Mouse (Mus musculus): Measurements from ENCODE around the gene 4930558C23Rik.
A peak's percentile ranks its signal among the peaks of the same experiment; 100 is the strongest.
"Not testable (repeated sequence)": the region's sequence is repeated elsewhere in the genome, so short reads cannot be mapped to it uniquely, and the experiment has no call there.

4930558C23Rik gene

DNA sequence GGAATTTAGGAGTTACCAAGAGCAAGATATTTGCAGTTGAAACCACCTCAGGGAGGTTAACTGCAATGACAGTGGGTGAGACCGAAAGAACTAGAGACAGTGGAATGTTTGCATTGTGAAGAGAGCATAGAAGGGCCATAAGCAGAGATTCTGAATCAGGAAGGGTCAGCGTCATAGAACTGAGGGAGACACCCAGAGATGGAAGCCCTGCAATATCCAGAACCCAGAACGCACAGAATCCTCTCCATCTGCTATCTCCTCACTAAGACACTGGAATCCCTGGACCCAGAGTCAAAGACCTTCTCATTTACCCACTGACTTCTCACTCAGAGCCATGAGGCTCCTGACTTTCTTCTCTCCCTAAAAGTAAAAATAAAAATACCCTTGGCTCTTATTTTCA is at the start of gene 4930558C23Rik:
TSS of gene 4930558C23Rik (minus strand) at position 101 of the 400 bp plus-strand sequence.
- DNase-seq (ENCODE audit: low read depth, low spot score), result no peak

DNA sequence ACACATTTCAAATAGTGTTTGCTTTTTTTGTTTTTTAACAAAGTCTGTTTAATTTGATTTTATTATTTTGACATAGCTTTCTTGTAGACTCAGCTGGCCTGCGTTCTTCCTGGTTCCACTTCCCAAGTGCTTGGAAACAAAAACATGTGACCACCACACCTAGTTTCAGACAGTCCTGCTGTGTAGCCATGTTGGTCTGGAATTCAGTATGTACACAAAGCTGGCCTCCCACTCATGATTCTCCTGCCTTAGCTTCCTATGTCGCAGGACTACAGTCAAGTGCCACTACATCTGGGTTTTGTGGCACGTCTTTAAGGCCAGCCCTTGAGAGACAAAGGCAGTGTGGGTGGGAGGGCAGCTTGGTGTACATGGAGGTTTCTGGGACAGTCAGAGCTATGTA is 48.3 kb upstream of the 4930558C23Rik start:
- no peak for DNase-seq (ENCODE audit: low read depth, low spot score)

DNA sequence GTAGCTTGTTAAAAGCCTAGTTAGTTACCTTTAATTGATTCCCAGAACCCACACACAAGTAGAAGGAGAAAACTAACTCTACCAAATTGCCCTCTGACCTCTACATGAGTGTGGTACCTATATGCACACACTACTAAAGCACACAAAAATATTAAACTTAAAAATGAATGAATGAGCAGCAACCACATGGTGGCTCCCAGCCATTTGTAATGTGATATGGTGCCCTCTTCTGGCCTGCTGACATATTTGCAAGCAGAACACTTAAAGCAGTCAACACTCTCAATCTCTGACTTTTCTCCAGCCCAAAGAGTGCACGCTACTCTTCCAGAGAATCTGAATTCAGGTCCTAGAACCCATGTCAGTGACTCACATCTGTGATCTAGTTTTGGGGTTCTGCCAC is 47.8 kb upstream of the 4930558C23Rik start:
- DNase-seq (ENCODE audit: low read depth, low spot score), result no peak

DNA sequence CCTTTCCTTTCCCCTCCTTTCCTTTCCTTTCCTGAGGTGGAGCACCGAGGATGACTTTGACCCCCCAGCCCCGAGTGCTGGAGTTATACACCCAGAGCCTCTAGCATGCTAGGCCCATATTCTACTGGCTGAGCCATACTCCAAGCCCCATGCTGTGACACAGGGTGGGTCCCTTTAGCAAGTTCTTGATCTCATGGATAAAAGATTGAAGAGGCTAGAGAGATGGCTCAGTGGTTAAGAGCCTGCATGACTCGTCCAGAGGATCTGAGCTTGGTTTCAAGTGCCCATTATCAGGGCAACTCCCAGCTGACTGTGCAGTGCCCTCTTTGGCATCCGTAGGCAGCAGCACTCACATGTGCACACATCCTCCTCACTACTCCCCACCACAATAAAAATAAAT is 42.7 kb upstream of the 4930558C23Rik start:
- DNase-seq (ENCODE audit: low read depth, low spot score), result no peak

DNA sequence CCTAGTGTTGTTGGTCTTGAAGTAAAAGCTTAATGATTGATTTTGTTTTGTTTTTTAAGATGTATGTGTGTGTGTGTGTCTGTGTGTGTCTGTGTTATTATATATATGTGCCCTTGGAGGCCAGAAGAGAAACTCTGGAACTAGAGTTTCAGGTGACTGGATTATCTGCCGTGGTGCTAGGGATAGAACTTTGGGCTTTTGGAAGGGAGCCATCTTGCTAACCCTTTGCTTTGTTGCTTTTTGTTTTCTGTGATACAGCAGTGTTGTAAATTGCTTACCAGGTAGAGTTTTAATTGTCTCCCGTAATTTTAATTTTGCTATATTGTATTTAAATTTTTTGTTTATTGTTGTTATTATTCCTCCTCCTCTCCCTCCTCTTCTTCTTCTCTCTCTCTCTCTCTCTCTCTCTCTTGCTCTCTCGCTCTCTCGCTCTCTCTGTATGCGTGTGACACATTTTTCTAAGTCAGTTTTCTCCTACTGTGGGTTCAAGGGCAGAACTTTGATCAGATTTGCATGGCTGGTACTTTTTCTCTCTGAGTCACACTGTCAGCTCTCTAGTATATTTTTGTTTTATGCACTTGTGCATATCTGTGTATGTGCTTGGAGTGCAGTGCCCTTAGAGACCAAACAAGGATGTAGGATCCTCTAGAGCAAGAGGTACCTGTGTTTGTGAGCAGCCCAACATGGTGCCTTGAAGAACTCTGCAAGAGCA is 39.9 kb upstream of the 4930558C23Rik start:
- DNase-seq (ENCODE audit: low read depth, low spot score), result no peak

DNA sequence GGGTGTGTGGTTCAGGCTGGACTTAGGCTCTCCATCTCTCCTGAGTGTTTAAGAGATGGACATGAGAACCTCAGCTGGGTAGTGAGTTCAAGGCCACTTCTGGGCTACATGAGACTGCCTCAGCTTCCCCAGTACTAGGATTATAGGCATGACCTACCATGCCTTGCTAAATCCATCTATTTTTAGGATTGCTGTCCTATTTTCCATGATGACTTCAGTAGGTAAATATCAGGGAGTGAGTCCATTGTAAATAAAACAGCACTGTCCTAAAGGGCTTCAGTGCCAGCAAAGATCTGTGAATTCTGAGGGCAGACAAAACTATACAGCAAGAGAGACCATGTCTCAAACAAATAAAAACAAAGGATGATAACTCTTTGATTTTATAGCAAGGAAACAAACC is 37.0 kb upstream of the 4930558C23Rik start:
- DNase-seq (ENCODE audit: low read depth, low spot score), result no peak

DNA sequence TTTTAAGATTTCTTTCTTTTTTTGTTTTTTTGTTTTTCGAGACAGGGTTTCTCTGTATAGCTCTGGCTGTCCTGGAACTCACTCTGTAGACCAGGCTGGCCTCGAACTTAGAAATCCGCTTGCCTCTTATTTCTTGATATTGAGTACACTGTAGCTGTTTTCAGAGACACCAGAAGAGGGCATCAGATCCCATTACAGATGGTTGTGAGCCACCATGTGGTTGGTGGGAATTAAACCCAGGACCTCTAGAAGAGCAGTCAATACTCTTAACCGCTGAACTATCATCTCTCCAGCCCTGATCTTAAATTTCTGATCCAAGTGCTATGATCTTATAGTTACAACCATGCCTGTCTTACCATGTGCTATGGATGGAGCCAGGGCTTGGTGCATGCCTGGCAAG is 36.0 kb upstream of the 4930558C23Rik start:
- DNase-seq (ENCODE audit: low read depth, low spot score), result not testable (repeated sequence)

DNA sequence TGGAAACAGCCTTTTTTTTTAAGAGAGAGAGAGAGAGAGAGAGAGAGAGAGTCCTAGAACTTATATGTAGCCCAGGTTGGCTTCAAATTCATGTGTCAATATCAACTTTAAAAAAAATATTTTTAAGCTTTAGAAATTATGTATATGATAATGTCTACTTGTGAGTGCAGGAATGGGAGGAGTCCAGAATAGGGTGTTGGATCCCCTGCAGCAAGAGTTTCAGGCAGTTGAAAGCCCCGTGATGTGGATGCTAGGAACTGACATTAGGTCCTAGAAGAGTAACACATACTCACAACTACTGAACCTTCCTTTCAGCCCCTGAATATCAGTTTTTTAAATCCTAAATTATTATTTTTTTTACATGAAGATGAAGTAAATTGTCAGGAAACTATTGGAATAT is 32.9 kb upstream of the 4930558C23Rik start:
- DNase-seq (ENCODE audit: low read depth, low spot score), result no peak

DNA sequence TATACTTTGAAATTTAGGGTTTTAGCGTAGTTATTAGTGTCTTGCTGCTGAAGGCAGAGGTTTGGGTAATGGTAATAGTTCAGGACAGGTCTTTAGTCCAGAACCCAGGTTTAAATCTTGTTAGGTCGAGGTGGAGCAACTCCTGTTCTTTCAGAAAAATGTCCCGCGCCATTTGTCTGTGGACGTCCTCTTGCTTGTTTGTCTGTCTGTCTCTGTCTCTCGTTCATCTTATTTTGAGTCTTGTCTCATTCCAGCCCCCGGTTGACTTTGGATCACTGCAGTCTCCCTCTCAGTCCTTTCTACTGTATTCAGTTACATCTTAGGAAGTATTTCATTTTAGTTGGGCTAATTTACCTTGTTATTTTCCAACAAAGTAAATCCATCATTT is 32.3 kb upstream of the 4930558C23Rik start:
- DNase-seq (ENCODE audit: low read depth, low spot score), result no peak

DNA sequence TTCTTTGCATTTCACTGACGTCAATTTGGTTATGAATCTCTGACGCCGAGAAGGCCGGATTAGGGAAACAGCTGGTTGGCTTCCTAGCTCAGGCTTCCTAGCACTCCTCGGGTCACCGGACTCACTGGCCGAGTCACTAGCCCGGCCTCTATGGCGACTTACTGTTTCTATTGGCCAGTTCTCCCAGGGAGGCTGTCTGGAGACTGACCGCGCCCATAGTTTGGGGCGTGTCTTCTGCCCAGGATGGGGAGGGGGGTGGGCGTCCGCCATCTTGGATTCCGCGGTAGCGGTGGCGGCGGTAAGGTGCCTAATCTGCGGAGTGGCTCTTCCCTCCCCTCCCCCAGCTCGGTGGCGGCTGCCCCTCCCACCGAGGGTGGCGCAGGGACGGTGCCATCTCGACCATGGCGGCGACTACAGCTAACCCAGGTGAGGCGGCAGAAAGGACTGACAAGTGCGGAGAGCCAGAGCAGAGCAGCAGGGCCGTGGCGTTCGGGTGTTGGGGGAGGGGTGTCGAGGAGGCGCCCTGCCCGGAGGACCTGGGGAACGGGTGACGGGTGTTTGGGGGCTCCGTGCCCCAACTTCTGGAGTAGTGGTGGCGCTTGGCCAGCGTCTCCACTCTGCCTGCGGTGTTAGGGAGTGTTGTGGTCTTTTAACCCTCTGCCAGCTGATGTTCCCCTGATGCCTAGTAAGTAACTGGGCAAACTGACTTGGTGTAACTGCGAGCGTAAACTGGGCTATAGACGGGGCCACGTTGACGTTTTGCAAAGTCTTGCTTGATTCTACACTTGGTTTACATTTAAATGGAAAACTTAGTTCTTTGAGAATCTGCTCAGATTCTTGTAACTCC is 31.7 kb upstream of the 4930558C23Rik start, which contains the start of gene Arnt:
TSS of gene Arnt (plus strand) at position 253 of the 847 bp plus-strand sequence.
- peak; percentile 93 for DNase-seq (ENCODE audit: low read depth, low spot score)

DNA sequence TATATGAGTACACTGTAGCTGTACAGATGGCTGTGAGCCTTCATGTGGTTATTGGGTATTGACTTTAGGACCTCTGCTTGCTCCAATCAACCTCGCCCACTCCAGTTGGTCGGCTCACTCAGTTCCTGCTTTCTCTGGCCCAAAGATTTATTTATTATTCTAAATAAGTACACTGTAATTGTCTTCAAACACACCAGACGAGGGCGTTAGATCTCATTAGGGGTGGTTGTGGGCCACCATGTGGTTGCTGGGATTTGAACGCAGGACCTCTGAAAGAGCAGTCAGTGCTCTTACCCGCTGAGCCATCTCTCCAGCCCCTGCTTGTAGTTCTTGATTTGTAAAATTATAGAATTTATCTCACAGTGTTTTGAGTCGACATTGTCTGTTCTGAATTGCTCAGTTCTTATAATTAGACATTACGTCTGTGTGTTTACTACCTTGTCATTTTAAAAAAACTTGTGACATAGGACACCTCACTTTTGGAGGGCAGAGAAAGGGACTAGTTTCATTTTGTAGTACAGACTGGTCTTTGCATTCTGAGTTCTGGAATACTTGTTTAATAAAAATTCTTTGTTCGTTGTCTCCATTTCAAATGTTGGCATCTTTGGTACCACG is 30.8 kb upstream of the 4930558C23Rik start:
- no peak for DNase-seq (ENCODE audit: low read depth, low spot score)

DNA sequence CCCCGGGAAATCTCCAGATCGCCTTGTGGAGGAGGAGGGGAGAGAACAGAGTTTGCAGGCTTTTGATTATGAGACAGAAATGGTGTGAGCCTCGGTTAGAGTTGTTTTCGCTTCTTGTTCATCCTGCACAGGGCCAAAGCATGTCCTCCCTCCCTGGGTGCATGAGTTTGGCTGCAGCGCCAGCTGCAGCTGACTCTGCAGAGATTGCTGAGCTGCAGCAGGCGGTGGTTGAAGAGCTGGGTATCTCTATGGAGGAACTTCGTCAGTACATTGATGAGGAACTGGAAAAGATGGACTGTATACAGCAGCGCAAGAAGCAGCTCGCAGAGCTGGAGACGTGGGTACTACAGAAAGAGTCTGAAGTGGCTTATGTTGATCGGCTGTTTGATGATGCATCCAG is 25.8 kb upstream of the 4930558C23Rik start:
- not testable (repeated sequence) for DNase-seq (ENCODE audit: low read depth, low spot score)

DNA sequence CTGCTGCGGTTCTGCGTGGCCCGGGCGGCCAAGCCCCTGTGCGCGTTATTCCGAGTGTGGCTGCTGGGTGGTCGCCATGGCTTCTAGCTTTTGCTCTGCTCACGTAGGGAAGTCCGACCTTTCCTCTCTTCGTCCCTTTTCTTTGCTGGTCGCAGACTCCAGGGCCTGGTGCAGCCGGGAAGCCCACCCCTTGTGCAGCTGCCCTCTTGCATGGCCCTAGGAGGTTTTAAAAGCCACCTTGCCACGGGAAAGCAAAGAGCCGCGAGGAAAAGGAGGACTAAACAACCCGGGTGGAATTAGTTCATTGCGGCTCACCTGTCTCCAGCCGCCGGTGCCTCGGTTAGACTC is 25.2 kb upstream of the 4930558C23Rik start:
- not testable (repeated sequence) for DNase-seq (ENCODE audit: low read depth, low spot score)

DNA sequence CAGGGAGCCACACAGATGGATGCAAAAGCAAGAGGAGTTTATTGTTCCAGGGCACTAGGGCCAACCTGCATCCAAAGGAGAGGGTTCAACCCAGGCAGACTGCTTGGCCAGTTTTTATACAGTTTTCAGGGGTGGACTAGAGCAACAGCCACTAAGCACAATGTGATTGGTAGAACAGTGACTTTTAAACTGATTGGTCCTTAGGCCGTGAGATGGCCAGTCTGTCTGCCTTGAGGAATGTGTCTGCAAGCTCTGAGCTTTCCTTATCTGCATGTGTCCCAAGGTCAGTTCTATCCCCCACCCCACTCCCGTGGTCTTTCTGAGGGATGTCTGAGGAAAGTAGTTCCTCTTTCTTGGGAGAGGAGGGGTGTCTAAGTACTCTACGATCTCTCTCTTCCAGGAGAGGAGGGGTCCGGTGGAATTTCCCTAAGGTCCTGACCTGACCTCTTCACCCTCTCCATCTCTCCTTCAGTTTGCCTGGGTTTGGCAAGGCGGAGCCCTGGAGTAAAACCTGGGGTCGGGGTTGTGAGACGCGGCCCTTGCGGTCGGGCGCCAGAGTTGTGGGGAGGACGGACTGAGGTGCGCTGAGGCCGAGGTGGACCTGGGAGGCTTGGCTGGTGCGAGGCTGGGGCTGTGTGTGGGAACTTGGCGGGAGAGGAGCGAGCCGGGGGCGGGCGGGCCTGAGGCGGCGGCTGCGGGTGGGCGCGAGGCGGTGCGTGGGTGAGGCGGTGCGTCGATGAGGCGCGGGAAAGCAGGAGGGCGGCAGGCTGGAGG is 24.7 kb upstream of the 4930558C23Rik start:
- not testable (repeated sequence) for DNase-seq (ENCODE audit: low read depth, low spot score)

DNA sequence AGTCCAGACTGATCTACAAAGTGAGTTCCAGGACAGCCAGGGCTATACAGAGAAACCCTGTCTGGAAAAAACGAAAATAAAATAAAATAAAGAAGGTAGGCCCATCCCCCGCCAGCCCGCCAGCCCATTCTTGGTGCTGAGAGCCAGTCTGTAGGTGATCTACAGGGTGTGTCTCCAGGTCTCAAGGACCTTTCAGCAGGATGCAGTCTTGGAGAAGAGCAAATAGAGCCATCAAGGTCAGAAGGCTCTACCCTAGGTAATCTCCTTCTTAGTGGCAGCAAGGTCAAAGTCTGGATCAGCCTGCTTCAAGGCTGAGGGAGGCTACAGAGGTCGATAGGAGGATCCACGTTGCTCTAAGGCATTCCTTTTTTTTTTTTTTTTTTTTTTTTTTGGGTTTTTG is 23.8 kb upstream of the 4930558C23Rik start:
- DNase-seq (ENCODE audit: low read depth, low spot score), result not testable (repeated sequence)

DNA sequence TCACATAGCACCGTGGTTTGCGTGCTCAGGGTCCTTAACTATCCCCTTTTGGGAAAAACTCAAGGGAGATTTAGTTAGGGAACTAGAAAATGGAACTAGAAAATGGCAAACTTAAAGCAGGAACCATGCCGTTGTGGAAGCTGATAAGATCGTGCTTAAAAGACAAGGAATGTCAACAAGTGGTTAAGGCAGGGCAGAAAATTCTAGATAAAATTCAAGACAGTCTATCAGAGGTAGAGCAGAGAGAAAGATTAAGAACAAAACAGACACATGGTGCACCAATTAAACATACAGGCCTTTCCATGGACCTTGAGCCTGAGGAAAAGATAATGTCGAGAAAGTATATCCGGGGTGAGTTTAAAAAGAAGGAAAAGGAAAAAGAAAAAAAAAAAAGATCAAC is 15.2 kb upstream of the 4930558C23Rik start:
- DNase-seq (ENCODE audit: low read depth, low spot score), result no peak

DNA sequence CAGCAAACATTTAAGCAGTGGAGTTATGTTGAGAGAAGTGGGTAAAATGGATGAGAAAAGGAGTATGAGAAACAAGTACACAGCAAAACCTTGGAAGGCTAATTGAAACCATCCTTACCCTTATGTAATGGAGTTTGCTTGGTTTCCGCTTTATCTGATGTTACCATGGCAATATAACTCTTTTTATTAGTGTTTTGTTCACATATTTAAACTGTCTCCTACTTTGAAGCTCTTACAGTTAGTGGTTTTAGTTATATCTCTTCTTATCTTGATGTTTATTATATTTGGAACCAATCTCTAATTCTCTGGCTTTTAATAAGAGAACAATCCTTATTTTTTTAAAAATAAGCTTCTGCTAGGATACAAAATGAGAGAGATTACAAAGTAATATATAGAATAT is 9.6 kb upstream of the 4930558C23Rik start:
- DNase-seq (ENCODE audit: low read depth, low spot score), result no peak

DNA sequence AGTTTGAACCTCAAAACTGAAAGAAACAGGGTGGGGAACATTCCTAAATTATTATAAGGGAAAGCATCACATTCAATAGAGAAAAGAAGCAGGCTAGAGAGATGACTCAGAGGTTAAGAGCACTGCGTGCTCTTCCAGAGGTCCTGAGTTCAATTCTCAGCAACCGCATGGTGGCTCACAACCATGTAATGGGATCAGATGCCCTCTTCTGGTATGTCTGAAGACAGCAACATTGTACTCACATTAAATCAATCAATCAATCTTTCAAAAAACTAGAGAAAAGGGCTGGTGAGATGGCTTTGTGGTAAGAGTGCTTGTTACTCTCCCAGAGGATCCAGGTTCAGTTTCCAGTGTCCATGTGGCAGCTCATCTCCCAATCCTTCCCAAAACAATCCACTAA is 6.2 kb upstream of the 4930558C23Rik start:
- no peak for DNase-seq (ENCODE audit: low read depth, low spot score)

DNA sequence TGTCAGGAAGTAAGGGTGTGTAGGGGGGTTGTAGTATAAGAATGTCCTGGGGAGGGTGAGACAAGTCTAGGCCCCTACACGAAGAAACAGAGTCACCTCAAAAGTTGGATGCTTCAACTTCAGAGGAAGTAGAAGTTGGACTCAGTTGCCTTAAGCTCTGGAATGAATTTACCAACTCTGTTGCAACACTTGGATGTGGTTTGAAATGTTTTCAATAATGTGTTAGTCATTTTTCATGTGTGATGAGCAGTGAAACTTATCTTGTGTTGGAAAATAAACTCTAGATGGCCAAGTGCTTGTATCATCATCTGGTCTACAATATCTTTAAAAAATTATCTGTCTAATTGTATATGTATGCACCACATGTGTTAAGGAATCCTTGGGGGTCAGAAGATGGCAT is 5.1 kb upstream of the 4930558C23Rik start:
- no peak for DNase-seq (ENCODE audit: low read depth, low spot score)

DNA sequence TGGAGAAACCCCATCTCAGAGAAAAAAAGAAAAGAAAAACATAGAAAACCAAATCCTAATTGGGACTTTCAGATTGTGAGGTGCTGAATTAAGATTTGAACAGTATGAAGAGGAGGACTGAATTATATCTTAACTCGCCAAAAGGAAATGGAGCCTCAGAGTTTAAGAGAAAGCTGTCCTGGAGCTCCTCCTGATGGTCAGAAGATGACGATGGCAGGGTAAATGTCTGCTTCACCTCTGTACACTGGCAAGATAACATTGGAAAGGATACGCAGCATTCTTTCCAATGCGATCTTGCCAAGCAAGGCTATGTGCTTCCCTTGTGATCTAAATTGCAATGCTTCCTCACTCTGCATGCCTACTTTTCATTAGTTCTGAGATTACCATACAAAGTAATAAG is 8.3 kb downstream of the 4930558C23Rik start:
- DNase-seq (ENCODE audit: low read depth, low spot score), result no peak

DNA sequence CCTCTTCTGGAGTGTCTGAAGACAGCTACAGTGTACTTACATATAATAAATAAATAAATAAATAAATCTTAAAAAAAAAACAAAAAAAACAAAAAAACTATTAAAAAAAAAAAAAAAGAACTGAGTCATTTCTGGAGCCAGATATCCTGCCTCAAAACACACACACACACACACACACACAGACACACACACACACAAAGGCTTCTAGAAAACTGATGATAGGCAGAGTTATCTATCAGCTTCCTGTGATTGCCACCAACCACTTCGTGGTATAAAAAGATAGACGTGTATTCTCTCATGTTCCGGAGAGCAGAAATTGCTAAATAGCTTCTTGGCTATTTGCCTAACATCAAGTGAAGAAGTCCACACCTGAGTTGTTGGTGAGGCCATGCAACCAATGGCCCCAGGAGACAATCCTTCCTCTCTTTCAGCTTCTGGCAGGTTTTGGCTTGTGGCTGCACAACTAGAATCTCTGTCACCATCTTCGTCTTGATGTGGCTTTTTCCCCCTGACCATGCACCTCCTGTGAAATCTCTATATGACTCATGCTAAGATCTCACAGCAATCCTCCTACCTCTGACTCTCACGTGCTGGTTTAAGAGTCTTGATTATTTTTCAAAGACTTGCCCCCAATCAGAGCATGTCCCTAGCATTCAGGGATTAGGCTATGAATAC is 17.1 kb downstream of the 4930558C23Rik start:
- DNase-seq (ENCODE audit: low read depth, low spot score), result no peak
